Mouse (Mus musculus): ENCODE results near the gene Ascl4. TPM values are rescaled to one million over a fixed set of nuclear protein-coding genes. Genes with fewer than 3 reads are reported as not detected.

Gene Ascl4
- polyA plus RNA-seq, 1 experiment from 2014 or later = 0.31 TPM

- DNase-seq (ENCODE audit: low spot score) = no peak
- H3K27ac ChIP-seq = no peak overlapping the region
- H3K4me1 ChIP-seq (replicated peaks) = no peaks in the 10 kb centered on the region
- no peak overlapping the region for H3K4me3 ChIP-seq
- no peaks in the 10 kb centered on the region for H3K9me3 ChIP-seq
- H3K36me3 ChIP-seq = no peaks in the 10 kb centered on the region
- H3K27me3 ChIP-seq (ENCODE audit: insufficient read depth, poor library complexity, severe bottlenecking) = no peaks in the 10 kb centered on the region
- WGBS = 89% methylated on average over 4 of the region's 4 CpGs
Observed at GRCm38 (mm10) chr10:85992412-85992811, 64.9 kb downstream of the Ascl4 start.

GRCm38 (mm10) chr10:85993836-85994235 is 66.4 kb downstream of the Ascl4 start:
- DNase-seq (ENCODE audit: low spot score) = no peak
- 90% methylated on average over 9 of the region's 9 CpGs for WGBS
- H3K4me1 ChIP-seq (replicated peaks) = no peaks in the 10 kb centered on the region

GRCm38 (mm10) chr10:85994543-85995104 is 67.1 kb downstream of the Ascl4 start:
- no peaks in the 10 kb centered on the region for H3K4me1 ChIP-seq (replicated peaks)
- no peaks in the 10 kb centered on the region for H3K27me3 ChIP-seq (ENCODE audit: insufficient read depth, poor library complexity, severe bottlenecking)
- no peak for DNase-seq (ENCODE audit: low spot score)
- H3K27ac ChIP-seq = no peak overlapping the region
- H3K36me3 ChIP-seq = no peaks in the 10 kb centered on the region
- H3K9me3 ChIP-seq = no peaks in the 10 kb centered on the region
- WGBS = 85% methylated on average over 5 of the region's 5 CpGs
- H3K4me3 ChIP-seq = no peak overlapping the region

More at GRCm38 (mm10) chr10:85993836-85994235, 66.4 kb downstream of the Ascl4 start:
- no peaks in the 10 kb centered on the region for H3K36me3 ChIP-seq
- no peak overlapping the region for H3K27ac ChIP-seq
- no peaks in the 10 kb centered on the region for H3K9me3 ChIP-seq
- H3K27me3 ChIP-seq (ENCODE audit: insufficient read depth, poor library complexity, severe bottlenecking) = no peaks in the 10 kb centered on the region
- H3K4me3 ChIP-seq = no peak overlapping the region

Other genes with a start within 250 kb of the Ascl4 start
- 96.1 and 104 TPM in 2 replicates for gene Pwp1, start 98.2 kb upstream of the Ascl4 start, polyA plus RNA-seq (2016; fragmentation: Nextera tagmentation; extraction: Ambion mirVana)
- gene Prdm4, start 10.5 kb upstream of the Ascl4 start, polyA plus RNA-seq (2016; fragmentation: Nextera tagmentation; extraction: Ambion mirVana) = 26.1 and 30.3 TPM in 2 replicates
- gene Rtcb, start 30.1 kb downstream of the Ascl4 start, polyA plus RNA-seq (2016; fragmentation: Nextera tagmentation; extraction: Ambion mirVana) = 192 and 211 TPM in 2 replicates
- gene Bpifc, start 84.2 kb downstream of the Ascl4 start, polyA plus RNA-seq (2016; fragmentation: Nextera tagmentation; extraction: Ambion mirVana) = 0.05 TPM in 1 of 2 replicates, not detected in the other
- gene Fbxo7, start 94.3 kb downstream of the Ascl4 start, polyA plus RNA-seq (2016; fragmentation: Nextera tagmentation; extraction: Ambion mirVana) = 16.5 and 19.8 TPM in 2 replicates

All from hindbrain, embryonic 10.5 days (tissue).